12 mouse cellular contexts compared by ENCODE assay signal in the genomic region with DNA sequence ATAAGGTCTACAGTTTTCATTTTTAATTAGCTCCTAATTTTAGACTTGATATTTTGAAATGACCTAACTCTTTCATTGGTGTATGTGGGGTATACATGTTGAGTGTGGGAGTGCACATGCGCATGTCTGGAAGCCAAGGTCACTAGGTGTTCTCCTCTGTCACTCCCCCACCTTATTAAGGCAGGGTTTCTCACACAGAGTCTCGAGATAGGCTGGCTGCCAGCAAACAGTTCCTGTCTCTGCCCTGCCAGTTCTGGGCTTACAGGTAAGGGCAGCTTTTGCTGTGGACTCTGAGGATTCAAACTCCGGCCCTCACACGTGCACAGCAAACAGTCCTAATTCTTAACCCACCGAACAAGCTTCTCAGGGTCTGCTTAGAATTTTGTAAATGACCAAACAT. TPM values are rescaled to one million over a fixed set of nuclear protein-coding genes. Genes with fewer than 3 reads are reported as not detected.
DNase-seq lines count a peak whose midpoint lies in the region; TF ChIP-seq lines count a peak whose summit lies in the region.
"Had no signal": no experiment of that assay in that cellular context is flagged by ENCODE, and none has a peak within 500 bp of the region (broad histone marks: within the 10 kb centered on the region; RNA-seq: fewer than 3 reads in every experiment).

No protein-coding gene starts in this region.

- peak; percentile 22 for DNase-seq in gastrocnemius, adult 2 months
- DNase-seq in gastrocnemius, postnatal 25 days = no peak
- peak; percentile 48 to 59 for DNase-seq in urinary bladder, adult 18-20 months (ENCODE audit: low spot score in 2 of 2)
- no peak for DNase-seq in urinary bladder, postnatal 4 days (ENCODE audit: low spot score in 2 of 2)
- peak; percentile 47 to 48 for DNase-seq in heart, postnatal 36 days
- peak; percentile 26 for DNase-seq in urinary bladder, postnatal 25 days (ENCODE audit: low spot score)
- no peak for DNase-seq in neural tube, embryonic 10.5 days (ENCODE audit: extremely low spot score, low spot score)
- DNase-seq in left cerebral cortex, adult 18-20 months (ENCODE audit: low spot score in 2 of 2) = no peak
- DNase-seq: adrenal gland, postnatal 10 days; gastrocnemius, postnatal 14 days; right cerebral cortex, postnatal 4 days; thymus, postnatal 36 days had no signal

- no peak overlapping the region for H3K27ac ChIP-seq in gastrocnemius, adult 2 months

- no peak overlapping the region for H3K4me3 ChIP-seq in gastrocnemius, adult 2 months

- TF ChIP-seq CTCF in gastrocnemius, adult 2 months (IDR thresholded peaks at IDR 0.05) = no peak

- intact Hi-C loops in gastrocnemius, adult 2 months (cut with DNase I) = no loop called here
- intact Hi-C loops in heart, postnatal 36 days (cut with DNase I) = no loop called here

RNA-seq across cellular contexts. Expression of a gene that starts 14.8 kb away (rescaled TPM):
- total RNA-seq in gastrocnemius, adult 2 months (2021) = 10 to 100 TPM; 60.1 to 74.3 TPM
- 10 to 100 TPM; 60.3 TPM for total RNA-seq in gastrocnemius, postnatal 25 days (2021)
- total RNA-seq in heart, postnatal 36 days (2021) = 100 to 1,000 TPM in 1 of 2 experiments, 10 to 100 TPM in 1; 99.7 to 105 TPM
- 10 to 100 TPM; 43.4 to 44.4 TPM for total RNA-seq in left cerebral cortex, adult 18-20 months (2021)

Comparison
In these comparisons a context has a peak if more than half of its experiments do, and no peak if none do; other contexts are left out.
1. DNase-seq: peak in gastrocnemius, adult 2 months (single experiment), urinary bladder, adult 18-20 months (2 of 2), heart, postnatal 36 days (2 of 2) and urinary bladder, postnatal 25 days (single experiment); none in gastrocnemius, postnatal 25 days (single experiment), urinary bladder, postnatal 4 days (0 of 2), neural tube, embryonic 10.5 days (single experiment) and left cerebral cortex, adult 18-20 months (0 of 2).